Mouse (Mus musculus): ENCODE measurements at regions not wholly inside any gene's neighbourhood (a gene's known extent, or its start where the extent isn't known, plus 50 kb on each side); places are given as distances from the start of the nearest gene placed in this dataset.

DNA sequence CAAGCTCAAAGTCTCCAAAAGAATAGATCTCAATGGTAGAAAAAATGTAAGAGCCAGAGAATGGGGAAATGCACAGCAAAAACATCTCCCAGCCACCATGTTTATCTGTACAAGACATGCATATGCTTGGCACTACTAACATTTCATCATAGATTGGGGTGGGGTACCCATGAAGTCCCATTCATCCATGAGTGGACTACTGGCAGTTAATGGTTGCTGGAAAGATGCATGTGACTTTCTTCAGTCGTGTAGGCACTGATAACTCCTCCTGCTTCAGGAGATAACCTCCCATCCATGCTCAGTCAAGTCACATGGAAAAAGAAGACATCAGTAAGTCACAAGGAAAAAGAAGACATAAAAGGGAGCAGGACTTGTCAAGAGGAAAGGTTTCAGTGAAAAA, 65.3 kb downstream of the Lpar4 start:
- DNase-seq (ENCODE audit: low spot score) = no peak
- intact Hi-C loops (cut with DNase I) = loop anchor here (10.0 kb wide), 1 partner anchor 159 kb away; the partner anchor contains the start of gene P2ry10b

DNA sequence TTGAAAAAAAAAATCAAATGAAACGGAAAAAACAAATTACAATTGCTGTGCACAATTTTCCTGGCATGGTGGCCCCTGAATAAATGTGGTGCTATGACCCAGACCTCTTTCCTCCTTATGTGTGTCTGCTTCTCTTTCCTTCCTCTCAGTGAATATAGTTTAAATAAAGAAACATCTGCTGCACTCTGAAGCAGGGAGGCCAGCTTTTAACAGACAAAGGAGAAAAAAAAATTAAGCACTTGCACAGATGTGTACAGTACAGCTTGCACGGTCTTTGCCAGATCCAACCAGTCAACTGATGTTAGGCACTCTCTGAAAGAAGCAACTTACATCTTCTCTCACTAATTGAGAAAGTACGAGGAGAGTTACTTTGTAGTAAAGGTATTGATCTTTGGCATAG, 66.4 kb downstream of the Lpar4 start:
- intact Hi-C loops (cut with DNase I) = loop anchor here (10.0 kb wide), 1 partner anchor 158 kb away; the partner anchor contains the start of gene P2ry10b

GRCm38 (mm10) chrX:106987779-106988178, 67.4 kb downstream of the Lpar4 start:
- DNase-seq (ENCODE audit: low spot score) = no peak
- intact Hi-C loops (cut with DNase I) = loop anchor here (10.0 kb wide), 1 partner anchor 157 kb away; the partner anchor contains the start of gene P2ry10b

More for the DNA sequence above, 66.4 kb downstream of the Lpar4 start:
- DNase-seq (ENCODE audit: low spot score) = no peak

DNA sequence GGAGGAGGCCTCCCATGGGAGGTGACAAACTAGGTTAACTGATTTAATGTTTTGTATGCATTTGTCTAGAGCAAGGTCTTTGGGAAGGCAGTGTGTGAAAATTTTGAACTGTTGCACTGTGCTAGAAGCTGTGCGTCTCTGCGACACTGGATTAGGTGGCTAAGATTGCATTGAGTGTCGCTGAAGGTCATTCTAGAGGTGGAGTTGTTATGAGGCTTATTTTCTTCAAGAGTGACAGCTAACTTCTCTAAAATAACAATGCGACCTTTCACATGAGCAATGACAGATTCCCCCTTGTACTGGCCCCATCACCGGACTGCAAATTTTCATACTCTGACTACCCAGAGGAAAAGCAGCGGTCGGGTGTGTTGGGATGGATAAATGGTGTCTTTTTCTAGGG, 83.8 kb upstream of the P2ry10 start:
- intact Hi-C loops (cut with DNase I) = loop anchor here (10.0 kb wide), 1 partner anchor 170 kb away; no protein-coding TSS in a partner anchor
- no peak for DNase-seq (ENCODE audit: low spot score)

DNA sequence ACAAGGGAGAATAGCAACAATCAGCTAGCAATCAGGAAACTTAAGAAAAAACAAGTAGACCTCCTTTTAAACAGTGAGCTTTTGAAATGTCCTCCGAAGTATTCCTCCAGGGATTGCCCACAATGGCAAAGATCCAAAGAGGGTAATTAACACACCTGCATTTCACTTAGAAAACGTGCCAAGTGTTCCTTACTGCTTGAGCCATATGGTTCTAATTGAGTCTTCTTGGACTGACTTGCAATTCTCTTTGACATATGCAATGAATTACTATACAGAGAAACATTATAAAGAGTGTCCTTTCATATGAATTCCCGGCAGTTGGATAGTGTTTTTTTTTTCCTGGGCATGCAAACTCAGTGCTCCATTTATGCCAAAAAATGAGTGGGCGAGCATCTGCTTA, 79.3 kb upstream of the P2ry10 start:
- DNase-seq (ENCODE audit: low spot score) = no peak
- intact Hi-C loops (cut with DNase I) = loop anchor here (10.0 kb wide), 1 partner anchor 166 kb away; no protein-coding TSS in a partner anchor

DNA sequence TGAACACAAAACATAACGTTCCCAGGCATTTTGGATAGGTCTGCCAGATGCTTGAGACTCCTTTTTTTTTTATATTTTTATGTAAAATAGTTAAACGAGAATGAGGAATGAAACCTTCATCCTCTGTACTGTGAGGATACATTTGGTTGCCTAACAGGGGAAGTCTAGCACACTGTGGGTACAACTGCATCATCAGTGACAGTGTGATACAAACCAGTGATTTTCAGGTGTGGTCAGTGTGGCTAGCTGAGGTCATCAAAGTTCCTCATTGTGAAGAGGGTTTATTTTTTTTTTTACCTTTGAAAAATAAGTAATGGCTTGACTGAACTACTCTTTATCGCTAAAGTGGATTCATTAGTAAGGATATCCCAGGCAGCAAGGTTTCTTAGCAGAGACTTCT, 75.7 kb upstream of the P2ry10 start:
- DNase-seq (ENCODE audit: low spot score) = no peak
- intact Hi-C loops (cut with DNase I) = loop anchor here (10.0 kb wide), 1 partner anchor 118 kb away; no protein-coding TSS in a partner anchor

GRCm38 (mm10) chrX:107015335-107015734, 73.0 kb upstream of the P2ry10 start:
- DNase-seq (ENCODE audit: low spot score) = no peak

GRCm38 (mm10) chrX:107031726-107032125, 56.6 kb upstream of the P2ry10 start:
- intact Hi-C loops (cut with DNase I) = no loop called here
- no peak for DNase-seq (ENCODE audit: low spot score)

More at GRCm38 (mm10) chrX:107015335-107015734, 73.0 kb upstream of the P2ry10 start:
- intact Hi-C loops (cut with DNase I) = loop anchor here (2.0 to 10.0 kb wide), 2 partner anchors 121 to 221 kb away; no protein-coding TSS in a partner anchor

GRCm38 (mm10) chrX:107038041-107038440, 50.3 kb upstream of the P2ry10 start:
- DNase-seq (ENCODE audit: low spot score) = no peak
- intact Hi-C loops (cut with DNase I) = no loop called here

All from heart, postnatal 25 days (tissue).